Mouse (Mus musculus) inflammation-experienced regulatory T-cells (primary cell): Measurements from ENCODE around the gene Foxp1. TPM values are rescaled to one million over a fixed set of nuclear protein-coding genes. Genes with fewer than 3 reads are reported as not detected.

Experiments used
- polyA plus RNA-seq, 2 experiments: library from polyadenylated mRNA; unstranded; fragments of 100-300 nt; shearing (Covaris generic); gene quantifications; one replicate each; pipeline ENCODE4 v1.2.1; 2017

The Foxp1 gene
- polyA plus RNA-seq, result 100 to 1,000 TPM; 271 to 359 TPM

GRCm38 (mm10) chr6:99522359-99523108, at the start of gene Foxp1:
Gene Foxp1 (minus strand): TSS chr6:99522721.

Other genes starting within 250 kb of the Foxp1 start
- 10 to 100 TPM; 30.1 to 34.3 TPM for gene Eif4e3, start 144.1 kb upstream of the Foxp1 start, polyA plus RNA-seq
- 10 to 100 TPM; 10.8 to 14.4 TPM for gene Gm20696, start 144.1 kb upstream of the Foxp1 start, polyA plus RNA-seq
- not detected for gene Gpr27, start 170.0 kb upstream of the Foxp1 start, polyA plus RNA-seq
- gene Prok2, start 203.7 kb upstream of the Foxp1 start, polyA plus RNA-seq, result 1 to 10 TPM in 1 of 2 experiments, not detected in 1; 1.1 TPM